Mouse (Mus musculus) stomach, embryonic 16.5 days (tissue): ENCODE measurements around the gene Satb2. TPM values are rescaled to one million over a fixed set of nuclear protein-coding genes. Genes with fewer than 3 reads are reported as not detected.

ENCODE experiments used
- ATAC-seq: fragments of 200-750 bp; cut with Nextera tagmentation; 2 replicates; pipeline ENCODE4 v1.8.0; 2017; ENCODE audit warnings: moderate number of reproducible peaks, moderate TSS enrichment; ENCODE audit not compliant: insufficient read depth, low FRiP score
- H3K27ac ChIP-seq: fragments of 300-500 bp; sonication (generic); 2 replicates; pipeline ENCODE4 v1.5.1; 2014; ENCODE audit warnings: low read length
- H3K27me3 ChIP-seq: fragments of 300-500 bp; sonication (generic); 2 replicates; pipeline ENCODE4 v1.6.1; 2014; ENCODE audit warnings: low read length, control low read depth, mixed read lengths; ENCODE audit not compliant: control insufficient read depth, insufficient read depth
- H3K36me3 ChIP-seq: fragments of 300-500 bp; sonication (generic); 2 replicates; pipeline ENCODE4 v1.6.1; 2014; ENCODE audit warnings: low read length; ENCODE audit not compliant: control insufficient read depth, insufficient read depth
- H3K4me1 ChIP-seq: fragments of 300-500 bp; sonication (generic); 2 replicates; pipeline ENCODE4 v1.6.1; 2014; ENCODE audit warnings: low read length, control low read depth, mixed read lengths; ENCODE audit not compliant: control insufficient read depth, insufficient read depth
- H3K4me2 ChIP-seq: fragments of 300-500 bp; sonication (generic); 2 replicates; pipeline ENCODE4 v1.6.1; 2014; ENCODE audit warnings: low read depth, low read length, mixed read lengths
- H3K4me3 ChIP-seq: fragments of 300-500 bp; sonication (generic); replicated peaks from 2 replicates; pipeline ENCODE4 v1.5.1; 2014; ENCODE audit warnings: mild to moderate bottlenecking, low read length
- H3K9ac ChIP-seq: fragments of 300-500 bp; sonication (generic); 2 replicates; pipeline ENCODE4 v1.6.1; 2014; ENCODE audit warnings: low read length
- H3K9me3 ChIP-seq: fragments of 300-500 bp; sonication (generic); replicated peaks from 2 replicates; pipeline ENCODE4 v1.6.1; 2016; ENCODE audit warnings: low read length, control low read depth; ENCODE audit not compliant: control insufficient read depth
- WGBS: fragments of 180-500 bp; shearing (Covaris S2); extraction: QIAGEN DNeasy Blood & Tissue Kit; methylation state at CpG from one replicate; pipeline ENCODE4 v1.1.7; 2014; 5-methylcytosine and 5-hydroxymethylcytosine counted together
- microRNA-seq: library from miRNA; unstranded; fragments of <30 nt; microRNA quantifications from one replicate; pipeline ENCODE4, GENCODE M21; 2016
- polyA plus RNA-seq: library from polyadenylated mRNA; unstranded; fragments of >200 nt; fragmentation: Nextera tagmentation; extraction: Ambion mirVana; gene quantifications from 2 replicates; pipeline ENCODE4 v1.2.1, GENCODE M21; 2015

Satb2 gene
- polyA plus RNA-seq, 1 experiment from 2014 or later, result 0.31 TPM

DNA sequence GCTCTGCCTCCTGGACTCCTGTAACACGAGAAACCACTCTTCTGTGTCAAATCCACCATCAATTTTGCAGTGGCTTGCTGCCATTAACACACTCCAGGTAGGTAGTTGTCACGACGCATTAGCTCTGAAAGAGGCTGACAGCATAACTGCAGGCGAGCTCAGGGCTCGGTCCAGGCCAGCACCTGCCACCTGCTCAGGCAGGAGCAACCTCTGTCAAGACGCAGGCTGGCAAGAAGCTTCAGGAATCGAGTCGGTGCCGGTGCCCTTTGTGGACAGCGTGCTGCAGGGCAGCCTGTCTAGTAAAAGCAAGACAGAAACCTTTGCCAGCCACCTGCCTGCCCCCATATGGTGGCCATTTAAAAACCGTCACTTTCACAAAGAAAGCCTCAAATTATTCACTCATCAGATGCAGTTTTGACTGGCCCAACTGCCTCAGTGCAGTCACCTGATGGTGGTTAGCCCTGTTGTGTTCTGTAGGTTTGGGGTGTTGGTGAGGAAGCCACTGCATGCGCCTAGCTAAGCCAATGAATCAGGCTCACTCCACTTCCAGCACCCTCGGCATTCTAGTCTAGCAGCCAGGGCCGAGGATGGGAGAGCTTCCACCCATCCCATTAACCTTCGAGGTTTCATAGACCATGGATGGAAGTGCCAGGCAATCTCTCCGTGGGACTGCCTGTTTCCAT, 228.7 kb downstream of the Satb2 start:
- WGBS, result 77% methylated on average over 16 of the region's 16 CpGs
- Histone ChIP-seq H3K4me2 (no peak overlapping the region), H3K36me3 (no peaks in the 10 kb centered on the region), H3K4me1 (no peaks in the 10 kb centered on the region), H3K9me3 (no peaks in the 10 kb centered on the region), H3K4me3 (no peak overlapping the region), H3K27ac (no peak overlapping the region), H3K9ac (no peak overlapping the region), H3K27me3 (no peaks in the 10 kb centered on the region)
- ATAC-seq, result no peak

DNA sequence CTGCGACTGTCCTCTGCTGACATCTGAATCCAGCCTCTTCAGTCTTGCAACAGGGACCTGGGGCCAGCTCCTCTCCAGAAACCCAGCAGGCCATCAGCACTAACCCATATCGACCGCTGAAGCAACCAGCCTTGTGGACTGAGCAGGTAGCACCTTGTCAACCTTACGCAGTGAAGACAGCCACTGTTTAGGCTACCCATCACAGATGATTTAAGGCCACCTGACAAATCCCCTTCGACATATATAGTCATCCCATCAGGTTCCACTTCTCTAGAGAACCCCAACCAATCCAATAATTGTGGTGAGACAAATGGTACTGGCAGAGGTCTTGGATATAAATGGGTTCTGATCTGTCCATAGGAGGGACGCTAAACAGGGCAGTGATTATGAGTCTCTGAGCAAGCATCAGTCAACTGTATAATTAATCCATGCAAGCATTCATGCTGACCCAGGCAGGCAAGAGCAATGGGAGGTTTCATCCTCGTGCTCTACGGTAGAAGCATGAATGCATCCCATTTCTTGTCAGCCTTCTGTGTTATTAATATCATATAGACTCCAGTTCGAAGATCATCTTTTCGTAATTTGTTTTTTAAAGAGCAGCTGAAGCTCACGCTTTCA, 229.5 kb downstream of the Satb2 start:
- Histone ChIP-seq H3K9me3 (no peaks in the 10 kb centered on the region), H3K4me3 (no peak overlapping the region), H3K27me3 (no peaks in the 10 kb centered on the region), H3K4me1 (no peaks in the 10 kb centered on the region), H3K9ac (no peak overlapping the region), H3K27ac (no peak overlapping the region), H3K36me3 (no peaks in the 10 kb centered on the region), H3K4me2 (no peak overlapping the region)
- WGBS, result 76% methylated on average over 11 of the region's 11 CpGs
- ATAC-seq, result no peak

Small RNAs within 50 kb of the gene (microRNA-seq; reads per million reads assigned to microRNA genes)
- not detected for gene Gm23943
